Mouse (Mus musculus): ENCODE measurements around the gene Psmc2.

GRCm38 (mm10) chr5:21810924-21811323, 25.8 kb downstream of the Psmc2 start:
- TF ChIP-seq JUND (conservative IDR thresholded peaks at IDR 0.05; ENCODE audit: low read depth, low read length): no peak
- no peak for TF ChIP-seq POLR2A (IDR thresholded peaks at IDR 0.05; ENCODE audit: low read depth, low read length)
- no peak for TF ChIP-seq IRF4 (IDR thresholded peaks at IDR 0.05; ENCODE audit: low read depth, low read length)
- no peak for TF ChIP-seq CTCF (conservative IDR thresholded peaks at IDR 0.05 in 1 of 2, IDR thresholded peaks at IDR 0.05 in 1 of 2; ENCODE audit: low read depth in 2 of 2, low read length in 2 of 2)
- TF ChIP-seq CHD1 (IDR thresholded peaks at IDR 0.05; ENCODE audit: low read depth, low read length): no peak
- TF ChIP-seq POLR2AphosphoS2 (IDR thresholded peaks at IDR 0.05; ENCODE audit: low read depth, low read length): no peak

Measured in CH12.LX (cell line).